Mouse (Mus musculus): Measurements from ENCODE around the gene Atp4a.

Atp4a gene

DNA sequence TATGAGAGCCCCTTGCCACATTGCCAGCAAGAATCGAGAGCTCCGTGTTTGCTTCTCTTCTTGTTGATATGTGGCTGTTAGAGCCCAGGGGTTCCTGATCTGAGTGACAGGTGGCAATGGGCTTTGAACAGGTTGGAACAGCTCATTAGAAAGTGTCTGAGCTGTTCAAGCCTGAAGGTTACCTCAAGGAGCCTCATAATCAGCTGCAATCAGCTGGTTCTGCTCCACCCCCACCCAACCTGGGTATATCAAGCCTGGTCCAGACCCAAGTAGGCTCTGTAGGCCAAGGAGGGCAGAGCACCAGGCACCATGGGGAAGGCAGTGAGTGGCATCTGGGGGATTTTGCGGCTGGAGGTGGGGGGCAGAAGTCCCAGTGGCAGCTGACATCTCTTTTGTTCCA, at the start of gene Atp4a:
Gene Atp4a, plus strand, starts transcription at position 268 of the 400 bp plus-strand sequence.
- DNase-seq, result peak; percentile 45

DNA sequence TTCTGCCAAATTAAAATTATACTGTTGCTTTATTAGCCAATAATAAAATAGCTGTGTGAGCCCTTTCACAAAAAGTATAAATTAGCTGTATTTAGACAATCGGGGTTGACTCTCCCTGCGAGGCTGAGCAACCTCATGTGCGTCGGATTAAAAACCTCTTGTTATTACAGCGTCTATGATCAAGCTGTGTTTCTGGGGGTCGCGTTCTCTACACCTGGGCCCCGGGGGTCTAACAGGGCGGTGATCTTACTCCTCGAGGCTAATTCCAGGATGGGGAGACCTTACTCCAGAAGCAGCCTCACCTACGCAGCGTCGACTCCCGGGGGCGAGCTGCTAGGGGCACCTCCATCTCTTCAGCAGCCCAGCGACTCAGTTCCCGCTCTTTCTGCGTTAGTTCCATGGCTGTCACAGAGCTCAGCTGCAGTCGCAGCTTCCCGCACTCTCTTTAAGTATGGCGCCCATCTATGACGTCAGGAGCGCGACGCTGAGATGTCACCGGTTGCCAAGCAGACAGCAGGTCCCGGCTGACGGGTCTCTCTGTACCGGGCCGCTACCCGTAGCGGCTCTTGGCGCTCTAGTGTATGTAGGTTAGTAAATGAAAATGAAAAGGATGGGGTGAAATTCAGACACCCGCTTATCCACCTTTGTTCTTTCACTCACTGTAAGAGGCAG, 47.3 kb upstream of the Atp4a start, which contains the start of gene Haus5:
Gene Haus5, minus strand, starts transcription at position 466 of the 672 bp plus-strand sequence.
- DNase-seq, result peak; percentile 92

DNA sequence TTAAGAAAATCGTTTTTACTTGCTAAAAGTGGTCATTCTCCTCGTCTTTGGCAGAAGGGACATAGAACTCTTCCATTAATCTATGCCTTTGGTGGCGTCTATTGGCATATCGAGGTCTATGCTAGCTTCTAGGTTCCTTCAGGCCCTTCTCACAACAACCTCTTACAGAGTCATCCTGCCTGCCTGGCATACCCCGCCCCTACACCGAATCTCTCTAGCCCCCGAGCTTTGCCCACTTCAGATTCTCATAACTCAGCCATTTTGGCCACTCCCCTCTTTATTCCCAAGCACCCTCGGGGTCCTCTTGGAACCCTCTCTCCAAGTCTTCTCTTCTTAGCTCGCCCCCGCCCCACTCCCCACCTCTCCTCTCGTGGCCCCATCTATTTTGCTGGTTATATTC, 46.7 kb upstream of the Atp4a start:
- DNase-seq, result no peak

- peak; percentile 31 for DNase-seq
These were observed 42.8 kb upstream of the Atp4a start for GRCm38 (mm10) chr7:30669229-30669628.

GRCm38 (mm10) chr7:30671480-30671879, 40.5 kb upstream of the Atp4a start, which contains the start of gene Pmis2:
Gene Pmis2, minus strand, starts transcription at chr7:30671605.
- DNase-seq, result no peak

- DNase-seq, result no peak
These were observed 33.6 kb upstream of the Atp4a start for GRCm38 (mm10) chr7:30678263-30678975.

GRCm38 (mm10) chr7:30681897-30682296, 30.1 kb upstream of the Atp4a start:
- DNase-seq, result no peak

GRCm38 (mm10) chr7:30683425-30683824, 28.6 kb upstream of the Atp4a start:
- no peak for DNase-seq

GRCm38 (mm10) chr7:30688325-30688724, 23.7 kb upstream of the Atp4a start:
- no peak for DNase-seq

DNA sequence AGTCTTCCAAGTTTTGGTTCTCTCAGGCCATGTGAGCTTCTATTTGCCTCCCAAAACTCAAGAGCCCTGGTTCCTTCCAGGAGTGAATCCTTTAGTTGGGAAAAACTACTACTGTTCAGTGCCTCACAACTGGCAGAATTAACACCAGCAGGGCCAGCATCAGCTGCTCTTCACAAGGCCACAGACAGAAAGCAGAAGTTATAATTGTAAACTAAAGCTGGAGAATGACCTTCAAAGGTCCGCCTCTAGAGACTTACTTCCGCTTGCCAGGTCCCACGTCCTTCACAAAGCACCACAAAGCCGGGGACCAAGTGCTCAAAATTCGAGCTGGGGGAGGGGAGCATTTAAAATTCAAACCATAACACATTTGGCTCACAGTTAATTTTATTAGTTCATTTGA, 13.9 kb upstream of the Atp4a start:
- no peak for DNase-seq

- peak; percentile 13 for DNase-seq
These were observed 13.4 kb upstream of the Atp4a start, which contains the start of gene 2200002J24Rik for GRCm38 (mm10) chr7:30698589-30698988. Gene 2200002J24Rik, plus strand, starts transcription at chr7:30698926.

DNA sequence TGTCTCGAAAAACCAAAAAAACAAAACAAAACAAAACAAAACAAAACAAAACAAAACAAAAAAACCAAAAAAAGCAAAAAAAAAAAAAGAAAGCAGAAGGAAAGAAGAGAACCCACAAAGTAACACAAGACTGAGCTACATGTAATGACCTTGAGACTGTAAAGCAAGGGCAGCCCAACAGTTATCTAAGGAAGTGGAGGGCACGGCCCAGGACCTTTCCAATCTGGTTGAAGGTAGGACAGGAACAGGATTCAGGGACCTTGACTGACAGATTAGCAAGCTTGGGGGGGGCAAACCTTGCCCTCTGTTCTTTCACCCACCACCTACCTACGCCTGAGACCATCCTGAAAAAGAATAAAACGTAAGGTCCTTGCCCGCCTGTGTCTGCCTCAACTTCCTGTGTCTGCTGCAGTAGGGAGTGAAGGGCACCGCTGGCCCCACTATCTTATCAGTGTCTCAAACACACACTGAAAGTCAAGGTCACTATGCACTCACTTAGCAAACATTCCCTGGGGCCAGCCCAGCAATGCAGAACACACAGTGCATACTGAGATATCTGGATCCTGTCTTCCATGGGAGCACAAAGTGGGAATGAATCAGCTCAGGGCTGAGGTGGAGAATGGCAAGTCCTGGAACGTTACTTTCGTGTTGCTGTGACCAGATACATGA, 5.7 kb upstream of the Atp4a start:
- DNase-seq, result no peak

- DNase-seq, result no peak
These were observed 4.6 kb upstream of the Atp4a start for GRCm38 (mm10) chr7:30707441-30707840.

- peak; percentile 28 for DNase-seq
These were observed 5.2 kb downstream of the Atp4a start for GRCm38 (mm10) chr7:30717006-30717715.

- DNase-seq, result no peak
These were observed 5.7 kb downstream of the Atp4a start for GRCm38 (mm10) chr7:30717716-30718046.

GRCm38 (mm10) chr7:30719669-30720068, 7.7 kb downstream of the Atp4a start:
- DNase-seq, result no peak

- no peak for DNase-seq
These were observed 9.3 kb downstream of the Atp4a start for GRCm38 (mm10) chr7:30721286-30721685.

DNA sequence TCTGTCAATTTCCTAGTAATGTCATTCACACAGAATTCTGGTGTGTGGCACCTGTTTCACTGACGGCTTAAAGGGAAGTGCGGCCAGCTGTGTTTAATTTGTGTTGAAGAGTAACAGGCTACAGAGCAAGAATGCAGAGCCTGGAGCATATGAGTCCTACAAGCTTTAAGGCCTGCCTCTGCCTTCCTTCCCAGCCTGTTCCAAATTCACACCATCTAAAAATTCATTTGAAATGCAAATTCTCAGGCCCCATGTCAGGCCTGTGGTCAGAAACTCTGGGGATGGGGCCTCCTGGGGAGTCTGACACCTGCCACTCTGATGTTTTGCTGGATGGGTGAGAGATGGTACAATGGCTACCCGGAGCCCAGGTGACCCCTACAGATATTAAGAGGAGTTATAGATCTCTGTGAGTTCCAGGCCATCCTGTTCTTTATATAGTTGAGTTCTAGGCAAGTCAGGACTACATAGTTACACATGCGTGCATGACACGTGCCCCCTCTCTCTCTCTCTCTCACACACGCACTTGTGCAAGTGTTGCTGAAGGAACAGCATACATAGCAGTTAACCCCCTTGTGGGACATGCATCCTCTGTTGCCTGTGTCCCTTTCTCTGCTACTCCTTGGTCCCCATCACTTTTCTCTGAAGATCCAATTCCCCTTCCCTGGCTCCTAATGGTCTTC, 11.4 kb downstream of the Atp4a start:
- no peak for DNase-seq

DNA sequence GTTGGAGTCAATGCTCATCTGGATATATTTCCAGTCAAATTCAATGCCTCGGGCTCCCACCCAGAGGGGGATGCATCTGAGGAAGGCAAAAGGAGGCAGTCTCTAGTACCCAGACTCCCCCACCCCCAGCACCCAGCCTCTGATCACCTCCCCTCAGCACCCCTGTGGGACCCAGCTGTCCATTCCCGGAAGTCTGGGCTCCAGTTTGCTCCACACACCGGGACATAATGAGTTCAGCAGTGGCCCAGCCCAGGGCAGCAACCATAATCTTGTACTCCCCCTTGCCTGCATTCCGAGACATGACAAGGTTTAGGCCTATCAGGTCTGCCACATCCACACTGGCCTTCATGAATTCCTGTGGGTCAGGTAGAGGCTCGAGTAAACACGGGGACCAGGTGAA, 16.2 kb downstream of the Atp4a start:
- DNase-seq, result peak; percentile 26

- peak; percentile 45 for DNase-seq
These were observed 16.9 kb downstream of the Atp4a start for GRCm38 (mm10) chr7:30728739-30729395.

- DNase-seq, result peak; percentile 98
These were observed 17.5 kb downstream of the Atp4a start, which contains the start of gene Tmem147 for GRCm38 (mm10) chr7:30729396-30730063. Gene Tmem147, minus strand, starts transcription at chr7:30729540.

Data from kidney, adult 9 months (tissue).